Mouse (Mus musculus) left cerebral cortex, postnatal 25 days (tissue): Measurements from ENCODE around the gene Ero1l. TPM values are rescaled to one million over a fixed set of nuclear protein-coding genes. Genes with fewer than 3 reads are reported as not detected.

Experiments
- DNase-seq, 2 experiments: peaks; one replicate each; pipeline ENCODE4 v3.0.0; 2022; ENCODE audit warnings: low spot score in 2 of 2, mixed read lengths in 1 of 2
- intact Hi-C: fragments of 180-260 bp; cut with DNase I; formaldehyde crosslinking; loops from one replicate; pipeline ENCODE4 v1.15.1; 2025
- total RNA-seq, 2 experiments: library from RNA; stranded (reverse); gene quantifications; 2 replicates each; pipeline ENCODE4 v1.2.3; 2021

Gene Ero1l
- total RNA-seq = 10 to 100 TPM; 46.6 to 47.1 TPM

DNA sequence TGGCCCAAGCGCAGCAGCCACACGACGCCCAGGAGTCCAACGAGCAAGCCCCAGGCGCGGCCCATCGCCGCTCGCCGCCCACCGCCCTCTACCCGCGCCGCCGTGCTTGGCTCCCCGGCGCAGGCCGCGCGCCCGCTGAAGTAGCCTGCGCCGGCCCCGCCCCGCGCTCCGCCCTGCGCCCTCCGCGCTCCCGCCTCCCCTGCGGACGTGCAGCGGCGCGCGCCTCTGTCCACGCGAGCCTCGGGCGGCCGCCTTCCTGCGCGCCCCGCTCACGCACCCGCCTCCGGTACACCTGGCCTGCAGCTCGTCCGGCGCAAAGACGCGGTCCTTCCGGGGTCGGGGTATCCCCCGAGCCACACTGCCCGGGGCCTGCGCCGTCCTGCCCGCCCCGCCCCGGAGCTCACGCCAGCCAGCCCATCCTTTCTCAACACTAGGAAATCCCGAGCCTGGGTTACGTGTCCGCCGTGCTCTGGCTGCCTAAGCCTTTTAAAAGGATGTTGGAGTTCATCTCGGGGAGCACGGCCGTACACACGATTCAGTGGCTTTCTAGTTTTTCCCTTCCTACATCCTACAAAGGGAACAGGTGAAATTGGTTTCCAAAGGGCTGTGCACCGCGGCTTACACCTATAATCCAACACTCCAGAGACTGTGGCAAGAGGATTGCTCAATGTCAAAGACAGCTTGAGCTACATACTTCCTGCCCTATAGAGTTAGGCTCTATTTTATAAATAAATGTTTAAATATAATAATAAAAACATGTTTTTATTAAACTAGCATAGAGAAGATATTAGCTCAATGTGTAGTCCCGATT is at the start of gene Ero1l:
Gene Ero1l, minus strand, starts transcription at position 346 of the 811 bp plus-strand sequence.
- intact Hi-C loops = loop anchor here (1.0 to 5.0 kb wide), 2 partner anchors 11 to 101 kb away; partner anchors contain the start of genes Gpr137c and Psmc6
- DNase-seq = peak; percentile 88

DNA sequence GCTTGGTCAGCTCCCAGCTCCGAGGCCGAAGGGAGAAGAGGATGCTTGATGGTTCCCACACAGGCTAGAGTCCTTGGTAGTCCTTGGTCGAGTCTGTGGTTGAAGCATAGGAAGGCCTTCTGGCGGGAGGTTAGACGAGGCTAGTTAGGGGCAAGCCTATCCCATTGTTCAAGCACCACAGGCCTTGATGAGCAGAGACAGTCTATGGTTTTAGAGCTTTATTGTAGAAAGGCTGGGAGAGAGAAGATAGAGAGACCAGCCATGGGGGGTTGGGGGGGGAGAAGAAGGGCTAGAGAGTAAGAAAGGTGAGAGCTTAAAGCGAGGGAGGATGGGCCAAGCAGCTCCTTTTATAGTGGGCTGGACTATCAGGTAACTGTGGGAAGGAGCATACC is 46.6 kb upstream of the Ero1l start:
- no peak for DNase-seq
- intact Hi-C loops = no loop called here

DNA sequence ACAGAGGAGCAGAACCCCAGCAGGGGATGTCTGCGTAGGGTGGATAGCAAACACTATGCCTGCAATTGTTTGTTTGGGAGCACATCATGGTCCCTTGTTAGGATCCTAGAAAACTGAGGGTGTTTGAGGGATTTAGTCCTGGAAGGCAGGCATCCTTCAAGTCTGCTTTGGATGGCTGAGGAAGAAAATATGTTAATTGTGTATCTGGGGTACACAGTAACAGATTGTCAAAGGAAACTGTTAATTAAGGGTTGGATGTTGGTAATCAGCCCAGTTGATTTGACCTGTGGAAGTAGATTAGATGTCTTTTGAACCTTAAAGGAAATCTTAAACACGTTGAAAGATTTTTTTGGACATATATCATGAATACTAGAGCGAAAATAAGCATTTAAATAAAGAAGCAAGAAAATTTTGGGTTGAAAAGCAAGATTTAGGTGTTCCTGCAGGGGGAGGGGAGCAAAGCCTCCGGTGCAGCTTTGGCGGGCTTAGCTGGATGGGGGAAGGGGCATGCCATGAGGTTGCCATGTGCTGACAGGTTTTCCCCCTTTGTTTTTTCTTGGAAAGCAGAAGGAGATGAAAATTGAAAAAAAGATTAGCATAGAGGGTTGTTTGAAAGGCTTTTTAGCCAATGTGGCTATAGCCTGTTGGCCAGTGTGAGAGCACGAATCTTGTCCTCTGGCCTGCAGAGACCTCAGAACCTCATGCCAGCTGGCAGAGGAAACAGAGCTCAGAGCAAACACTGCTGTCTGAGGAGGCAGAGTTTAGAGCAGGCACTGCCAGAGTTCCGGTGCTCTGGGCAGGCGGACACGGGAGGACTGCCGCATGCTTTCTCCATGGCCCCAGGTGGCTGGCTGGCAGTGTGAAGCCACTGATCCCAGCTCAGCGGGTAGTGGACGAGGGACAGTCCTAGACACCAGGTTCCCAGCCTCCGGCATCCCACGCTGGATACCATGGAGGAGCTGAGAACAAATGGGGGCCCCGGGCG is 45.9 kb upstream of the Ero1l start:
- intact Hi-C loops = no loop called here
- DNase-seq = no peak

DNA sequence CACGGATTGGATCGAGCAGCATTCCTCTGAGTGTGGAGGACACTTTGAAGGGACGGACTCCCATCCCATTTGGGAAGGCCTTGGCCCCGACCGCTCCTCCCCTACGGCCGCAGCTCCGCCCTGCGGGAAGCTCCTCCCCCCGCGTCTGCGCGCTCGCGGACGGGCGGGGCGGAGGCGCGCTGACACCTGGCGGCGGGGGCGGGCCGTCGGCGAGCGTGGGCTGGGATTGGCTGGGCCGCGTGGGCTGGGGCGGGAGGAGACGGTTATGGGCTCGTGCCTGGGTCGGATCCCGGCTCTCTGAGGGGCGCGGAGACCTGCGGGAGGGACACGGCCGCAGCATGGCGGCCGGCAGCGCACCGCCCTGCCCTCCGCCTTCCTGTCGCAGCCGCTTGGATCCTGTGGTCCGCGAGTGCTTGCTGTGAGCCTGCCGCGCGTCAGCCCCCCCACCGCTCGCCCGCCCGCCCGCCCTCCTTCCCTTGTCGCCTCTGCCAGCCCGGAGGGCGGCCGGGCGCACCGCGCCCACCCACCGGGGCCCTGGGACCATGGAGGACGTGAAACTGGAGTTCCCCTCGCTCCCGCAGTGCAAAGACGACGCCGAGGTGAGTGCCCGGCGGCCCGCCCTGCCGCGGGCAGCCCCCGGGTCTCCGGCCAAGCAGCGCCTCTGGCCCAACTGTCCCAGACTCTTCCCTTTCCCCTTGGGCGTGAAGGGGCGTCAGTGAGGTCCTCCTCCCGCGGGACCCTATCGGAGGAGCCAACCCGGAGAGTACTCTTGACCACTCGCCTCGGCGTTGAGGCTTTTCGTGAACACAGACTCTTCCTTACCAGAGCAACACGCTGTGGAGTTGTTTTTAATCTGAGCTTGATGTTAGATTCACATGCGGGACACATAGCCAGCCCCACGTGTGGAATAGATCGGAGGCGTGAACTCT is 32.6 kb upstream of the Ero1l start, which contains the start of gene Styx:
Gene Styx, plus strand, starts transcription at position 163 of the 929 bp plus-strand sequence.
- DNase-seq = peak; percentile 91 to 92
- intact Hi-C loops = no loop called here

DNA sequence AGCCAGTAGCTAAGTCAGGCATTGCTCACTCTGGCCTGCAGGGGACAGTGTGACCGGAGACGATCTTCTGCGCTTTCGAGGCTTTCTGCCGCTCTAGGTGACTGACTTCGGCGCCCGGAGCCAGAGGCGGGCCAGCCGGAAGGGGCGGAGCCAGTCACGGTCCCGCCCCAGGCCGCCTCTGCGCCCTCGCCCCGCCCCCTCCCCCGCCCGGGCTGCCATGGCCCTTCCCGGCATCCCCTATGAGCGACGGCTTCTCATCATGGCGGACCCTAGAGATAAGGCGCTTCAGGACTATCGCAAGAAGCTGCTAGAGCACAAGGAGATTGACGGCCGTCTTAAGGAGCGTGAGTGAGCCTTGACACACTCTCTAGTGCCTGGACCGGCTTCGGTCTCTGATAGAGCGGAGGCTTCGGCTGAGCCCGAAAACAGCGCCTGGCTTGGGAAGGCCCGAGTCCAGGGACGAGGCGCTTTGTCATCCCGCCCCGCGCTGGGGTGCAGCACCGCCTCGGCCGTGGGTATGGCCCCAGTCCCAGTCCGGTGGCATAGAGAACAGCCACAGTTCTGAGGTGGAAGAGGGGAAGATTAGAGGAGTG is 11.1 kb upstream of the Ero1l start, which contains the start of gene Psmc6:
Gene Psmc6, plus strand, starts transcription at position 200 of the 593 bp plus-strand sequence.
- intact Hi-C loops = loop anchor here (1.0 kb wide), 1 partner anchor 11 kb away; the partner anchor contains the start of gene Ero1l
- DNase-seq = peak; percentile 91 to 97

DNA sequence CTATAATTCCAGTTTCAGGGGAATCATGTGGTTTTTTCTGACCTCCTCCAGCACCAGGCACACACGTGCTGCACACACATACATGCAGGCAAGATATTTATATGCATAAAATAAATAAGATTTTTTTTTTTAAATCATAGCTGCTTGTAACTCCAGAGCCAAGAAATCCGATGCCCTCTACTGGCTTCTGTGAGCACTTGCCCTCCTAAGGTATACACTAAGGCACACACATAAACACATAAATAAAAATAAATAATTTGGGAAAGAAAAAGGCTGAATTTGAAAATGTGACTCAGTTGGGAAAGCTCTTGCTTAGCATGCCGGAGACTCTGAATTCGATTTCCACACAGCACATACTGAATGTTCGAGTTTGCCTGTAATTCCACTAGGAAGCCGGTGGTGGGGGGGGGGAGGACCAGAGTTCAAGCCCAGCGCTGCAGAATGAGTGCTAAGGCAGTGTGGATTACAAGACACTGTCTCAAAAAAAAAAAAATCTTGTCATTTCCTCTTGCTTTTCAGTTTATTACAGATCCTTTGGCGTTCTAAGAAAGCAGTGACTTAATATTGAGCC is 10.5 kb upstream of the Ero1l start:
- intact Hi-C loops = loop anchor here (1.0 kb wide), 1 partner anchor 11 kb away; the partner anchor contains the start of gene Ero1l

DNA sequence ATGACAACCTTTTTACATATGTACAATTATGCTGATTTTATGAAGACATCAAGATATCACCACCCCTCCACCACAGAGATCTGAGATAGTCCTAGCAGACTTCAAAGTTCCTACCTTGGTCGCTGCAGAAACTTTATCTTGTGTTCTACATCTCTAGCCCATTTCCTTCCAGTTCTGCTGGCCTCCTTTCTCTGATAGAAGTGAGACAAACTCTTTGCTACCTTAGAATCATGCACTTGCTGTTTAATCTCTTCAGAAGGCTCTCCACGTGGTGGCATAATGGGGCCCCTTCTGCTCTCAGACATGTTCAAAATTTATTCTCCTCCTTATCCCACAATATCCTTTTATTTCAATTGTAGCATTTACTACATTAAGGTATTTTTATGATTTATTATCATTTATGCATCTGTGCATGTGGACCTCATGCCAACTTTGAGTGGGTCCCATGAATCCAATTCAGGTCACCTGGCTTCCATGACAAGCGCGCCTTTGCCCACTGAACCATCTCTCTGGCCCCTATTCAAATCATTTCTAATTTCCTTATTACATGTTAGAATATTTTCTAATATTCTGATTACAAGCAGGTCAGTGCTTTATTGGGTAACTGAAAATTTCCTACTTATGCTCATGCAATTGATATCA is 9.6 kb upstream of the Ero1l start:
- intact Hi-C loops = no loop called here
- DNase-seq = no peak

More for the DNA sequence above, 10.5 kb upstream of the Ero1l start:
- no peak for DNase-seq

DNA sequence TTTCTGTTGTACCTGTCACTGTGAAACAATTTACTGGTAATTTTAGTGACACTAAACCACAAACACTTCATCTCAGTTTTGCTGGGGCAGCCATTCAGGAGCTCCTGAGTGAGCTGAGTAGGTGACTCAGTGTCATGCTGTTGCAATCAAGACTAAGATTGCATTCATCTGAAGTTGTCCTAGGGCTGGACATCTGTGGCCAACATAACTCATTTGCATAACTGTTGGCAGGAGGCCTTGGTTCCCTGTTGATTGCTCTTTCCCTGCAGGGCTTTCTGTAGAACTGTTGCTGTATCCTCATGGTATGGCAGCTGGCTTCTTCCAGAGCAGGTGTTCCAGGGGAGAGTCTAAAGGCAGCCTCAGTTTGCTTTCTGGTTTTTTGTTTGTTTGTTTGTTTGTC is 6.9 kb upstream of the Ero1l start:
- peak in 1 of 2 experiments; percentile 21 for DNase-seq
- intact Hi-C loops = no loop called here

DNA sequence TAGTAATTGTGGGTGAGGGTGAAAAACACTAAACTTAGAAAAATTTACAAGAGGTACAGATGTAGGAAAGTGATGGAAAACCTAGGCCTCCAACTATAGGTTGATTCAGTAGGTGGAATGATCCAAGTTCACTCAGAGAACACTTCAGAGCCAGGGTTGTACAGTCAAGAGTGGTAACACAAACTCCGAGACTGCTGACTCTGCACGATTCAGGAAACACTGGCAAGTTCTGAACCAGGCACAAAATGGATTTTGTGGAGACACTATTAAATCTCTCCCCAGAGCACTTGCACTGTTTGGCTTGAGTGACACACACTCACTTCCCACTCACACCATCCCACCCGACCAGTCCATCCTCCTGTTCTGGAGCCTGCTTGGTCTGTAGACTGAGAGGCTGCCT is 4.7 kb upstream of the Ero1l start:
- intact Hi-C loops = no loop called here
- no peak for DNase-seq

DNA sequence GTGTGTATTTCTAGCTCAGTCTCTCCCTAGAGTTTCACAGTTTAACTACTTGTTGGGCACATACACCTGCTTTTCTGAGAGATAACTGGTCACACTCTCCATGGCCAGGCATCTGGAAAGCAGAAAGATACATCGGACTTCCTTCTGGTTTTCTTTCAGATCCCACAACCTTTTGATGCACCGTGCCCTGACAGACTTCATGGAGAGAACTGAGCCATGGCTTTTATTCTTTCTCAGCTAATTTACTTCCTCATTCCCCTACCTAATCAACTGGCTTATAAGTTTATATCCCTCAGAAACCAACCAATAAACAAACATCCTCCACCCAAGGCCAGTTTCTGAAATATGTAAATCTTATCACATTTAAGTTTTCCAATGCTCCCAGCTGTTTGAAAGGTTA is 3.9 kb upstream of the Ero1l start:
- intact Hi-C loops = no loop called here
- no peak for DNase-seq

DNA sequence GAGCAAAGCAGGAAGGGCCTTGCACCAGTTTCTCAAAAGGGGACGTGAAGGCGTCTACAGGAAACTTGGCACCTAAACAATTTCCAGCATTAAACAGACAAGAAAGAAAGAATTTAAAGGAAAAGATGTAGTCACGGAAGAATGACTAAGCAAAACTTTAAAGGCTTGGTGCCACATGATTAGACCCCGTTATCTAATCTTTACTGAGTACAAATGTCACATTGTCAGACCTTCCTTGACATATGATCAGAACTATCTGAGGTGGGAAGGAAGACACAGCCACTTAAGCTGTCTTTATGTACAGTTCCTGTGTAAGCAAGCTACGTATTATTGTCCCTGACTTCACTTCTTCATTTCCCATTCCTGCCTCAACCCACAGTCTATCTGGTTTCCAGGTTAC is 3.1 kb upstream of the Ero1l start:
- DNase-seq = peak in 1 of 2 experiments; percentile 57
- intact Hi-C loops = no loop called here

DNA sequence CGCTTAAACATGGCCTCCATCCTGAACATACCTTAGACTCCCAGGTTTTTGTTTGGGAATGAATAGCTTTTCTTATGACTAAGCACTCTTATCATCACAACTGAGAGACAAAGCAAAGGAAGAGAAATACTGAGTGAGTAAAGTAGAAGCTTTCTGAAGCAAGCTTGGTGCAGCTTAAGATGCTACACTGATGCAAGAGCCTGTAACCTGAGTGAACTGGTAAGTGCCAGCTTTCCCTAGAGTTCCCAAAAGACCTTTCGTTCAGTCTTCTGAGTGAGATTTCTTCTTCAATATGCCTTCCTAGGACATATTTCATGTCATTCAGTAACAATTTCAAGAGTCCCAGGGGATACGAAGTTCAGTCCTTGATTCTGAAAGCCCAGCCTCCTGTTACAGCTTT is 2.5 kb upstream of the Ero1l start:
- intact Hi-C loops = no loop called here
- DNase-seq = no peak

DNA sequence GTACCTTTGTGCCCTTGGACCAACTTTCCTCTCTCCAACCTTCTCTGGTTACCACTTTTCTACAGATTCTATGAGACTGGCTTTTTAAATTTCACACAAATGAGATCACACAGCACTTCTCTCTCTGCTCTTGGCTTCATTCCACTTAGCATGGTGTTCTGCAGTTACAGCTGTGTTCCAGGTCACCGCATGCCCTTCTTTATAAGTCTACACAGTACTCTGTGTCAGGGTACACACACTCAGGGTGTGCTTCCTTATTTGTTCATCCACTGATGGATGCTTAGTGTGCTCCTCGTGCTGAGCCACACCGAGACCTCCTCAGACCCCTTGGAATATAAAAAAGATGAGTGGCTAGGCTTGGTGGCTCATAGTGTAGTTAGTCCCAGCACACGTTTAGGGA is 1.5 kb upstream of the Ero1l start:
- DNase-seq = no peak
- intact Hi-C loops = no loop called here

DNA sequence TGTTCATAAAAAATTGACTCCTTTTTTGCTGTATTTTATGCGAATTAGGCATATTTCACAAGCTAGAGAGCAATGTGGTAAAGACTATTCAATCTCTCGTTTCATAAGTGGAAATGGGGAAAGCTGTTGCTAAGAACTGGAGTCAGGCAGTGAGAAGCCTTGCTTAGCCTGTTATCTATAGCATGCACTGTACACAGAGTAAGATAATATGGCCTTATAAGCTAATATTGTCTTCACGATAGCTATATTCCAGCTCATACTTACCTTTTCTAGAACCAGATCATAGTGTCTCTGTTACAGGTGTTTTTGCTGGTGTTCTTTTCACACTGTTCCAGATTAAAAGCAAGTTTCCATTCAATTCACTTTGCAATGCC is 653 bp upstream of the Ero1l start:
- DNase-seq = no peak
- intact Hi-C loops = loop anchor here (5.0 kb wide), 1 partner anchor 102 kb away; the partner anchor contains the start of gene Gpr137c

DNA sequence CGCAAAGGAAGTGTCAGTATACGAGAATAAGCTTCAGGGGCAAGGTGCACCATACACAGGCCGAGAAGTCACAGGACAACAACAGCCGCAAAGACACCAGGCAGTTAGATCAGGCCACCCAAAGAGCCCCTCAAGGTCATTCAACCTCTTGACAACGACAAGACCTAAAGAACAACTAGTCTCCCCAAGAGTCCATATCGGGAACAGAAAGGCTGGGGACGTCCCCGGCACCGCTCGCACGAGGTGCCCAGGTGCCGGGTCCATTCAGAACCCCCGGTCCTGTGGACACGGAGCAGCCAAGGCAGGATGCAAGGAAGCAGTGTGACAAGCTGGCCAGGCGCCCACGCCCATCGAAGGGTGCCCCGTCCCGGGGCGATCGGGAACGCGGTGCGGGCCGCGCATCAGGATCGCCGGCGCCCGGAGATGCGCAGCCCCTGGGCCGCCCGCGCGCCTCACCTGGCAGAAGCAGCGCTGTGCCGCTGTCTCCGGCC is 605 bp downstream of the Ero1l start:
- DNase-seq = peak in 1 of 2 experiments; percentile 37
- intact Hi-C loops = loop anchor here (1.0 to 5.0 kb wide), 2 partner anchors 11 to 101 kb away; partner anchors contain the start of genes Gpr137c and Psmc6

DNA sequence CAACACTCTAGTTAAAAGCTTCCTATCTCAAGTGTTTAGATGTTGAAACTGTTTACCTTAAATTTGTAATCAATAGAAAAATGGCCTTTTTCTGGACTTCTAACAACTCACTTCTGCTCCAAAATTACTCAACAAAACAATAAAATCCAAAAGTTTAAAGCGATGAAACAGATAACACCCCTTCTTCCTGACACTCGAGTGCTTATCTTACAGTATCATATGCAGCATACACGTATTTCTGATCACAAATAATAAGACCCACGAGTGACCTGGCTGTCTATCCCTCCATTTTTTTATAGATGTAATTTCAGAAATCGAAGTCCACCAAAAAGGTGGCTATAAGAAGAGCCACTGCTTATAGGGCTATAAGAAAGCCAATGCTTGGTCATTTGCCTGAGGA is 1.6 kb downstream of the Ero1l start:
- DNase-seq = no peak
- intact Hi-C loops = loop anchor here (5.0 kb wide), 1 partner anchor 100 kb away; the partner anchor contains the start of gene Gpr137c

DNA sequence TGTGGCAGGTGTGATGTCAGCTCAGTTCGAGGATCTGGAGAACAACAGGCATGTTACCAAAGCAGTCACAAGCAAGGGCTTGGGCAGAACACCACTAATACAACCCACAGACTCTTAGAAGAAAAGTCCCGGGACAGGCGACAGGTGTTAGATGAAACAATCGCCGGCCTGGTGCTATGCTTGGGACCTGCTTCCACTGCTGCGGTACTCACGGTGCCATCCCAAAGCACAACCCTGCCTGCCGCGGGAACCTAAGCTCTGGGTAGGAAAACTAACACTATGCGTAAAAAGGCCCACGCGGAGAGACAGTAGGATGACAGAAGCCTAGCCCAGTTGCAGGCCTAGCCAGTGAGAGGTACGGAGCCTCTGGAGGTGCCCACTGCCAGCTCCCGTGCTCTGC is 8.5 kb downstream of the Ero1l start:
- intact Hi-C loops = no loop called here

More for the DNA sequence above, 8.5 kb downstream of the Ero1l start:
- no peak for DNase-seq
